Mouse (Mus musculus) cortical plate, adult 2 months (tissue): Measurements from ENCODE around the gene Serpinb11. TPM values are rescaled to one million over a fixed set of nuclear protein-coding genes. Genes with fewer than 3 reads are reported as not detected.
A peak's percentile ranks its signal among the peaks of the same experiment; 100 is the strongest.

Experiments
- H3K27ac ChIP-seq: fragments of 200-500 bp; 2 replicates; pipeline ENCODE4 v1.5.1; 2012; ENCODE audit warnings: low read length, control low read depth, inconsistent platforms; ENCODE audit not compliant: insufficient read depth
- H3K4me1 ChIP-seq: fragments of 200-500 bp; 2 replicates; pipeline ENCODE4 v1.6.1; 2011; ENCODE audit warnings: low read length; ENCODE audit not compliant: control insufficient read depth, insufficient read depth
- H3K4me3 ChIP-seq: fragments of 200-500 bp; 2 replicates; pipeline ENCODE4 v1.5.1; 2011; ENCODE audit warnings: mild to moderate bottlenecking, low read length, control low read depth; ENCODE audit not compliant: insufficient read depth
- CTCF ChIP-seq: fragments of 200-500 bp; IDR thresholded peaks from 2 replicates; pipeline ENCODE4 v1.5.1; 2011; ENCODE audit warnings: mild to moderate bottlenecking, control low read depth, low read length; ENCODE audit not compliant: insufficient read depth; ENCODE audit errors: extremely low read depth
- POLR2A ChIP-seq: fragments of 200-500 bp; IDR thresholded peaks from 2 replicates; pipeline ENCODE4 v1.6.1; 2011; ENCODE audit warnings: mild to moderate bottlenecking, low read length, control low read depth; ENCODE audit not compliant: insufficient read depth; ENCODE audit errors: extremely low read depth
- polyA plus RNA-seq: library from polyadenylated mRNA; depleted of rRNA; stranded (reverse); fragments of >200 nt; gene quantifications from 2 replicates; pipeline ENCODE4 v1.2.3, GENCODE M21; 2012; rRNA removed

Gene Serpinb11
- polyA plus RNA-seq, result 0.04 TPM in 1 of 2 replicates, not detected in the other

GRCm38 (mm10) chr1:107360898-107361297, at the start of gene Serpinb11:
TSS of gene Serpinb11 (plus strand) at chr1:107361198.
- Histone ChIP-seq H3K4me3 (no peak within 1 kb of the TSS), H3K4me1 (no peaks in the 10 kb centered on the region), H3K27ac (no peak within 1 kb of the TSS)
- TF ChIP-seq POLR2A (no peak), CTCF (no peak)

- Histone ChIP-seq H3K4me3 (no peak overlapping the region), H3K27ac (no peak overlapping the region), H3K4me1 (no peaks in the 10 kb centered on the region)
- TF ChIP-seq POLR2A, result no peak
- no peak for TF ChIP-seq CTCF
Measured at GRCm38 (mm10) chr1:107345979-107346378, 15.0 kb upstream of the Serpinb11 start.

GRCm38 (mm10) chr1:107346788-107347187, 14.2 kb upstream of the Serpinb11 start:
- H3K27ac ChIP-seq, result no peak overlapping the region
- H3K4me3 ChIP-seq, result no peak overlapping the region
- TF ChIP-seq POLR2A, result no peak
- no peak for TF ChIP-seq CTCF
- no peaks in the 10 kb centered on the region for H3K4me1 ChIP-seq

- Histone ChIP-seq H3K4me3 (no peak overlapping the region), H3K4me1 (no peaks in the 10 kb centered on the region), H3K27ac (no peak overlapping the region)
- TF ChIP-seq POLR2A (no peak), CTCF (no peak)
Measured at GRCm38 (mm10) chr1:107350392-107350791, 10.6 kb upstream of the Serpinb11 start.

- H3K4me3 ChIP-seq, result no peak overlapping the region
- H3K4me1 ChIP-seq, result no peaks in the 10 kb centered on the region
- TF ChIP-seq CTCF (no peak), POLR2A (no peak)
- H3K27ac ChIP-seq, result no peak overlapping the region
Measured at GRCm38 (mm10) chr1:107351115-107351514, 9.9 kb upstream of the Serpinb11 start.

GRCm38 (mm10) chr1:107353046-107353445, 8.0 kb upstream of the Serpinb11 start:
- no peak overlapping the region for H3K27ac ChIP-seq
- no peak overlapping the region for H3K4me3 ChIP-seq
- TF ChIP-seq CTCF, result 0 out of 2 replicates have a peak, but pooled peaks have one; percentile 9
- no peak for TF ChIP-seq POLR2A
- no peaks in the 10 kb centered on the region for H3K4me1 ChIP-seq

- H3K4me3 ChIP-seq, result no peak overlapping the region
- H3K27ac ChIP-seq, result no peak overlapping the region
- TF ChIP-seq CTCF (no peak), POLR2A (no peak)
- H3K4me1 ChIP-seq, result no peaks in the 10 kb centered on the region
Measured at GRCm38 (mm10) chr1:107365973-107366372, 5.0 kb downstream of the Serpinb11 start.

- Histone ChIP-seq H3K4me1 (no peaks in the 10 kb centered on the region), H3K27ac (no peak overlapping the region), H3K4me3 (no peak overlapping the region)
- no peak for TF ChIP-seq POLR2A
- TF ChIP-seq CTCF, result no peak
Measured at GRCm38 (mm10) chr1:107368944-107369343, 7.9 kb downstream of the Serpinb11 start.

GRCm38 (mm10) chr1:107376952-107377351, 16.0 kb downstream of the Serpinb11 start:
- Histone ChIP-seq H3K27ac (no peak overlapping the region), H3K4me1 (no peaks in the 10 kb centered on the region), H3K4me3 (no peak overlapping the region)
- TF ChIP-seq CTCF, result no peak
- no peak for TF ChIP-seq POLR2A

- TF ChIP-seq POLR2A (no peak), CTCF (no peak)
- no peak overlapping the region for H3K4me3 ChIP-seq
Measured at GRCm38 (mm10) chr1:107378368-107378767, 17.4 kb downstream of the Serpinb11 start.

More at GRCm38 (mm10) chr1:107378368-107378767, 17.4 kb downstream of the Serpinb11 start:
- Histone ChIP-seq H3K4me1 (no peaks in the 10 kb centered on the region), H3K27ac (no peak overlapping the region)
